Mouse (Mus musculus): ENCODE measurements around the gene Itgal.

GRCm38 (mm10) chr7:127263526-127263925 is 32.5 kb upstream of the Itgal start:
- TF ChIP-seq POLR2A (IDR thresholded peaks at IDR 0.05; ENCODE audit: borderline replicate concordance, insufficient read depth, low read length) (no peak), CTCF (IDR thresholded peaks at IDR 0.05; ENCODE audit: borderline replicate concordance, insufficient read depth, low read depth, low read length) (no peak)
